Mouse (Mus musculus) kidney, adult 11 months (tissue): Measurements from ENCODE around the gene Gpr107.

Source experiments
- DNase-seq: peaks from one replicate; pipeline ENCODE4 v3.0.0; 2022

Gene Gpr107

DNA sequence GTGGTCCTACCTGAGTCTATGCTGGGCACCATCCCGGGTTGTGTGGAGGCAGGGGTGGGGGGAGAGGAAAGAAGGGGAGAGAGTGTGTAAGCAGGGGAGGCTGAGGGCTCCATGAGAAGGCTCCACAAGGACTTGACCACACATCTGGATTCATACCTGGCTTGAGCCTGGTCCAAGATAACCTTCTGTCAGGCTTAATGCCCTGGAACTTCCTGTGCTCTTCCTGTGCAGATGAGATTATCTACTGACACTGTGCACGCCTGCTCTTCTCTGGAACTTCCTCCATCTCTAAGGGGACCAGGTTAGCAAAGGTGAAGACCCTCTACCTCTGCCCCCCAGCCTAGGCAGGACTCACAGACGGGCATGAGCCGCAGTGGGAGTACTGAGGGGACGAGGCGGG is 96.7 kb downstream of the Gpr107 start:
- no peak for DNase-seq

- DNase-seq = peak; percentile 73
Observed at GRCm38 (mm10) chr2:31252167-31252566, 100.1 kb downstream of the Gpr107 start.

- peak; percentile 54 for DNase-seq
Observed at GRCm38 (mm10) chr2:31253463-31253862, 101.3 kb downstream of the Gpr107 start.

GRCm38 (mm10) chr2:31254806-31255205 is 102.7 kb downstream of the Gpr107 start:
- no peak for DNase-seq

GRCm38 (mm10) chr2:31255952-31256938 is 104.1 kb downstream of the Gpr107 start:
- peak; percentile 75 for DNase-seq

DNA sequence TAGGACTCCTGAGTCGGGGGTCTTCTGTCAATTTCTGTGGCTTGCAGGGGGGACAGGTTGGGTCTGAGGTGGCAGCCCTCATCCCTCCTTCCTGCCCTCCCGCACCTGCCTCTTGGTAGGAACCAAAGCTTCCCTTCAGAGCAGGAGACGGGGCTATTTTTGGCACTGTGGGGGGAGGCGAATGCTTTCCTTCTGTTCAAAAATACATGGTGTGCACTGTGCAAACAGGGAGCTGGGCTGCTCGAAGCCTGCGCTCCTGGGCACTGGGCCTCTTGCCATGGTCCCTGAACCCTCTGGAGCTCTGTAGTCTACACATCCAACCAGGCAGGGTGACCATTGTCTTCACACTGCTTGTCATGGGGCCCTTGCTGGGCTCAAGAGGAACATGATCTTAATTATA is 105.0 kb downstream of the Gpr107 start:
- DNase-seq = no peak

DNA sequence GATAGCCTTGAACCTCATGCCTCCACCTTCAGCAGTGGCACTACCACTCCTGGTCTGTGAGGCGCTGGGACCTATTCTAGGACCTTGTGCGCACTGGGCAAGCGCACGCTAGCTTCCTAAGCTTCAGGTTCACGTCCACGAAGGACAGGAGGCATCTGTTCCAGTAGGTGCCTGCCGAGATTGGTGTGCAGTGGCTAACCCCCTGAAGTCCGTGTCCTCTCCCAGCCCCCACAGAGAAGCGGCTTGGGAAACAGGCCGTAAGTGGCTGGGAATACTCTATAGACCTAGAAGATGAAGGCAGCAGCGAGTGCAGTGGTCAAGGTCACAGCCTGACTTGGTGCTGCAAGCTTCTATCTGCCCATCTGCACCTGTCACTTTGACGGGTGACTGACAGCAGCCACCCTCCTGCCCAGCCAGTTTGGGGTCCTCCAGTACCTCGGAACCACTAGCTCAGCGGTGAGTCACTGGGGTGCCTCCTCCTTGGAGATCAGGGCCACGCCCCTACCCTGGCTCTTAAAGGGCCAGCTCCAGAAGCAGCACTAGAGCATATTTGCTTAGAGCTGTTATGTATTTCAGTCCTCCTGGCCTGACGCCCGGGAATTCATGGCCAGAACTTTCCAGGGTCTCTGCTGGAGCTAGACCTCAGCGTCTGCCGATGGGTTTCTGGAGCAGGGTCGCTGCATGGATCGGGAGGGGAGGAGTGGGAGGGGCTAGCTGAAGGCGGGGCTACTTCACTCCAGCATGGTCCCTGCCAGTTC is 106.7 kb downstream of the Gpr107 start:
- peak; percentile 87 for DNase-seq

- no peak for DNase-seq
Observed at GRCm38 (mm10) chr2:31259367-31259920, 107.3 kb downstream of the Gpr107 start.

DNA sequence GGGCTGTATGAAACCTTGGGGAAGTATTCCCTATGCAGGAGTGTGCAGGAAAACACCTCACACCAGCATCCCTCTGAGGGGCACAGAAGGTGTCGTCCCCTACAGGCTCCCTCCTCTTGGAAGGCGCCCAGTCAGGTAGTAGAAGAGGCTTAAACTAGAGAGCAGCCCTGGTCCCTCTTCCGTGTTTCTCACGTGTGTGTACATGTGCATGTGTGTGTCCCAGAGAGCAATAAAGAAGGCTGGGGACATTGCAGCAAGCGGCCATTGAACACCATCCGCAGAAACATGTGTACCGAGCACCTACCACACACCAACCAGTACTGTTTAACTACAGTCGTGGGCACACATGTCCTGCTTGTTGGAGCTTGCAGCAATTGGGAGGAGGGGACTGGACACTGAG is 108.4 kb downstream of the Gpr107 start:
- DNase-seq = no peak

- DNase-seq = no peak
Observed at GRCm38 (mm10) chr2:31263039-31263461, 110.9 kb downstream of the Gpr107 start.

DNA sequence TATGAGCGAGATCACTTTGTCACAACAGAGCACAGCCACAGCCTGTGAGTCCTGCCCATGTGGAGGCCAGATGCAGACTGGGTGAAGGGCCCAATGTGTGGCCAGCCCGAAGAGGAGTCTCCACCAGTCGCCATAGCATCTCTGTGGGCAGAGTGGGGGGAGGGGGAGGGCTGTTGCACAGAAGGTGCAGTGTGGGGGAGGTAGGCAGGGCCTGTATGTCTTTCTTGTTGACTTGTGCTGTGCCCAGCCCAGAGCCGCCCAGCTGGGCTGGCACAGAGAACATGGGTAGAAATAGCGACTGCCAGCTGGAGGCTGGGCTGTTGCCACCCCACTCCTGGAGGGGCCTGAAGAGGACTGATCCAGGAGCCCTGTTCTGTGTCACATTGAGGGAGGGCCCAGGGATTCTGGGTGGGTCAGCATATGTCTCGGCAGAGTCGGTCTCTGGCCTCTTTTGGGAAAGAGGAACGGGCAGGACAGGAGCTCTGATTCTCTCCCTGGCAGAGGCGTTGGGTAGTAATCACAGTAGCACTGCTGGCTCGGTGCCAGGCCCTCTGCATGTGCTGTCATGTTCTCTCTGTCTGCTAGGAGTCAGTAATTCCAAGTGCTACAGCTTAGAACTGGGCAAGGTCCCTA is 111.7 kb downstream of the Gpr107 start:
- peak; percentile 43 for DNase-seq

- no peak for DNase-seq
Observed at GRCm38 (mm10) chr2:31267447-31267846, 115.3 kb downstream of the Gpr107 start.
